Mouse (Mus musculus) hindbrain, embryonic 10.5 days (tissue): ENCODE results near the gene Cmtm6. TPM values are rescaled to one million over a fixed set of nuclear protein-coding genes. Genes with fewer than 3 reads are reported as not detected.

Source experiments
- DNase-seq: peaks from one replicate; pipeline ENCODE4 v3.0.0-alpha.2; 2017; ENCODE audit warnings: low spot score
- H3K27ac ChIP-seq: fragments of 300-500 bp; sonication (generic); 2 replicates; pipeline ENCODE4 v1.5.1; 2016; ENCODE audit warnings: mild to moderate bottlenecking, moderate library complexity
- H3K27me3 ChIP-seq: fragments of 300-500 bp; sonication (generic); 2 replicates; pipeline ENCODE4 v1.6.1; 2016; ENCODE audit warnings: mild to moderate bottlenecking; ENCODE audit not compliant: poor library complexity, insufficient read depth, severe bottlenecking
- H3K36me3 ChIP-seq: fragments of 300-500 bp; sonication (generic); 2 replicates; pipeline ENCODE4 v1.6.1; 2016; ENCODE audit warnings: mild to moderate bottlenecking, moderate library complexity
- H3K4me1 ChIP-seq: fragments of 300-500 bp; sonication (generic); replicated peaks from 2 replicates; pipeline ENCODE4 v1.6.1; 2016; ENCODE audit warnings: mild to moderate bottlenecking
- H3K4me3 ChIP-seq: fragments of 300-500 bp; sonication (generic); 2 replicates; pipeline ENCODE4 v1.5.1; 2016; ENCODE audit warnings: mild to moderate bottlenecking, moderate library complexity
- H3K9me3 ChIP-seq: fragments of 300-500 bp; sonication (generic); 2 replicates; pipeline ENCODE4 v1.6.1; 2016; ENCODE audit warnings: mild to moderate bottlenecking, moderate library complexity
- WGBS: fragments of 180-500 bp; shearing (Covaris S2); methylation state at CpG from one replicate; pipeline ENCODE4 v1.1.7; 2016; 5-methylcytosine and 5-hydroxymethylcytosine counted together
- polyA plus RNA-seq: library from polyadenylated mRNA; unstranded; fragments of >200 nt; fragmentation: Nextera tagmentation; extraction: Ambion mirVana; gene quantifications from 2 replicates; pipeline ENCODE4 v1.2.1, GENCODE M21; 2016

The Cmtm6 gene
- polyA plus RNA-seq, 1 experiment from 2014 or later = 23.8 TPM

- H3K4me1 ChIP-seq = peaks cover 46% of the 10 kb centered on the region
- no peak for DNase-seq
- H3K36me3 ChIP-seq = peaks cover 9% of the 10 kb centered on the region
- no peak overlapping the region for H3K4me3 ChIP-seq
- H3K27ac ChIP-seq = no peak overlapping the region
- no peaks in the 10 kb centered on the region for H3K9me3 ChIP-seq
- WGBS = 92% methylated on average over 7 of the region's 7 CpGs
- 0 out of 2 replicates have a peak, but pooled peaks cover 4% of the 10 kb centered on the region for H3K27me3 ChIP-seq
Observed at GRCm38 (mm10) chr9:114778877-114779276, 48.0 kb downstream of the Cmtm6 start.

- DNase-seq = peak; percentile 55
- Histone ChIP-seq H3K9me3 (no peaks in the 10 kb centered on the region), H3K4me3 (peak overlapping the region; percentile 71), H3K27me3 (0 out of 2 replicates have a peak, but pooled peaks cover 4% of the 10 kb centered on the region), H3K4me1 (peaks cover 48% of the 10 kb centered on the region), H3K36me3 (0 out of 2 replicates have a peak, but pooled peaks cover 6% of the 10 kb centered on the region), H3K27ac (peak overlapping the region; percentile 93)
- WGBS = 39% methylated on average over 23 of the region's 23 CpGs
Observed at GRCm38 (mm10) chr9:114779984-114780745, 49.2 kb downstream of the Cmtm6 start.

DNA sequence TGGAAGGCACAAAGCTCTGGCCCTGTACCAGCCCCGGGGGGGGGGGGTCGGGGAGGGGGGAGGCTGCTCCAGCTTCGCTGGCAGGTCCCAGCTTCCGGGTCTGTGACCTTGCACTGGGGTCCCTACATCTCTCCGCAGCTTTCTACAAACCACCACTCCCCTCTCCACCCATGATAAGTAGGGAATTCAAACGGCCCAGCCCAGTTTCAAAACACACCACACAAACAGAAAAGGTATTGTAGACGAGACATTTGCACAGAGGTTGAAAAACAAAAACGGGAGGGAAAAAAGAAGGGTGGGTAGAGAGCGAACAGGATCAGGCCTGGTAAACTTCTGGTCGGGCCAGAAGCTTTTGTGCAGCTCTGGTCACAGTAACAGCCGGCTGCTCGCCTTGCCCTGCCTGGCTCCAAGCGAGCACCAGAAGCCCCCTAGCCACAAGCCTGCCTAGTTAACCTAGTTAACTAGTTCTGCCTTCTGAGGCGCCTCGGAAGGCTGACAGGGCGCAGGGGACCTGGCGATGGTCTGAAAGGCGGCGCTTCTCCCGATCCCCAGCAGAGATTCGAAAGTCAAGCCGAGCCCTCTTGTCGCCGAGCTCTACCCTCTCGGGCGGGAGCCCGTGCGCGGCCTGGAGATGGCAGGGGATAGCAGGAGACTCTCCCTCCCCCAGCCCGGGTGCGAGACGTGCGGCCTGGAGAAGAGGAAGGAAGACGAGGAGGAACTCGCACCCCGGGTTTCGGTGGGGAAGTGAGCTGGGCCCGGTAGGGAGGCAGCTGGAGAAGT is 50.0 kb downstream of the Cmtm6 start:
- Histone ChIP-seq H3K27ac (peak overlapping the region; percentile 93), H3K4me1 (peaks cover 49% of the 10 kb centered on the region), H3K4me3 (peak overlapping the region; percentile 71), H3K9me3 (no peaks in the 10 kb centered on the region), H3K36me3 (0 out of 2 replicates have a peak, but pooled peaks cover 6% of the 10 kb centered on the region), H3K27me3 (0 out of 2 replicates have a peak, but pooled peaks cover 4% of the 10 kb centered on the region)
- under 1% methylated on average over 38 of the region's 38 CpGs for WGBS
- peak; percentile 70 for DNase-seq

GRCm38 (mm10) chr9:114781526-114782212 is 50.8 kb downstream of the Cmtm6 start, which contains the start of gene Cmtm7:
TSS of gene Cmtm7 (minus strand) at chr9:114781856.
- H3K9me3 ChIP-seq = 0 out of 2 replicates have a peak, but pooled peaks cover under 1% of the 10 kb centered on the region
- WGBS = 1% methylated on average over 54 of the region's 54 CpGs
- 0 out of 2 replicates have a peak, but pooled peaks cover 6% of the 10 kb centered on the region for H3K36me3 ChIP-seq

DNA sequence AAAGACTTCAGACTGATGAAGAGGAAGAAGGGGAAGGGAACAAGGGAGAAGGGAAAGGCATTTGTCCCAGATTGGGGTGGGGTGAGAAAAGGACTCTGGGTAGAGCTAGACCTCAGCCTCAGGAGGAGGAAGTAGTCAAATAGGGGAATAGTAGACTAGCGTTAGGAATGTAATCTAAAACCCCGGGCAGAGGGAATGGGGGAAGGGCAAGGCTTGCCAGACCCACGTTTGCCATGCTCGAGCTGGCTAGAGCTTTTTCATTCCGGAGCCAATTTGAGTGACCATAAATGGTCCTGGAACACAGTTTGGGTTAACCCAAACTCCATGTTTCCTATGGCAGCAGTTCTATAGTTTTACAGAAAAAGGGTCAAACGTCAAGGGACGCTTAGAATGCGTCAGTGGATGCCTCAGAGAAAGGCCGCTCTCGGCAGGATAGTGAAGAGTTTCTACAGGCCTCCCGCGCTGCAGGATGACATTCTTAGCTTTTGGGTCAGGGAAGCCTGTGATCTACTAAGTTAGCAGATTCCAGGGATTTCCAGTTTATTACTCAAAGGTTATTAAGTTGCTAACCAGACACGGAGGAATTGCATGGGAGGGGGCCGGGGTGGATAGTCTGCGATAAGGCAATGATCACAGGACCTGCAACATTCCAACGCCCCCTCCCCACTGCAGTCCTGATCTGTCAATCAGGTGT is 54.7 kb downstream of the Cmtm6 start:
- H3K27ac ChIP-seq = peak overlapping the region; percentile 84

More at GRCm38 (mm10) chr9:114781526-114782212, 50.8 kb downstream of the Cmtm6 start, which contains the start of gene Cmtm7:
- peaks cover 43% of the 10 kb centered on the region for H3K4me1 ChIP-seq
- peak within 1 kb of the TSS; percentile 93 for H3K27ac ChIP-seq
- 0 out of 2 replicates have a peak, but pooled peaks cover 4% of the 10 kb centered on the region for H3K27me3 ChIP-seq
- DNase-seq = peak; percentile 84
- H3K4me3 ChIP-seq = peak within 1 kb of the TSS; percentile 71

GRCm38 (mm10) chr9:114787134-114787533 is 56.2 kb downstream of the Cmtm6 start:
- H3K4me3 ChIP-seq = no peak overlapping the region
- 0 out of 2 replicates have a peak, but pooled peaks cover 4% of the 10 kb centered on the region for H3K27me3 ChIP-seq
- no peak for DNase-seq
- H3K4me1 ChIP-seq = peaks cover 19% of the 10 kb centered on the region
- no peak overlapping the region for H3K27ac ChIP-seq
- H3K36me3 ChIP-seq = peaks cover 10% of the 10 kb centered on the region; the same call in 1 of the 2 replicates
- WGBS = 97% methylated on average over 5 of the region's 5 CpGs
- 0 out of 2 replicates have a peak, but pooled peaks cover 5% of the 10 kb centered on the region for H3K9me3 ChIP-seq

More for the DNA sequence above, 54.7 kb downstream of the Cmtm6 start:
- H3K36me3 ChIP-seq = peaks cover 10% of the 10 kb centered on the region; the same call in 1 of the 2 replicates
- 0 out of 2 replicates have a peak, but pooled peaks cover 4% of the 10 kb centered on the region for H3K27me3 ChIP-seq
- H3K4me1 ChIP-seq = peaks cover 29% of the 10 kb centered on the region
- H3K4me3 ChIP-seq = peak overlapping the region; percentile 23; the same call in 1 of the 2 replicates
- H3K9me3 ChIP-seq = 0 out of 2 replicates have a peak, but pooled peaks cover 5% of the 10 kb centered on the region
- peak; percentile 67 for DNase-seq
- WGBS = 10% methylated on average over 16 of the region's 16 CpGs

- 0 out of 2 replicates have a peak, but pooled peaks cover 4% of the 10 kb centered on the region for H3K27me3 ChIP-seq
- peaks cover 19% of the 10 kb centered on the region for H3K4me1 ChIP-seq
- H3K4me3 ChIP-seq = no peak overlapping the region
- DNase-seq = no peak
- 0 out of 2 replicates have a peak, but pooled peaks cover 5% of the 10 kb centered on the region for H3K9me3 ChIP-seq
- 90% methylated on average over 7 of the region's 7 CpGs for WGBS
- H3K36me3 ChIP-seq = peaks cover 10% of the 10 kb centered on the region; the same call in 1 of the 2 replicates
- no peak overlapping the region for H3K27ac ChIP-seq
Observed at GRCm38 (mm10) chr9:114787716-114788115, 56.8 kb downstream of the Cmtm6 start.

DNA sequence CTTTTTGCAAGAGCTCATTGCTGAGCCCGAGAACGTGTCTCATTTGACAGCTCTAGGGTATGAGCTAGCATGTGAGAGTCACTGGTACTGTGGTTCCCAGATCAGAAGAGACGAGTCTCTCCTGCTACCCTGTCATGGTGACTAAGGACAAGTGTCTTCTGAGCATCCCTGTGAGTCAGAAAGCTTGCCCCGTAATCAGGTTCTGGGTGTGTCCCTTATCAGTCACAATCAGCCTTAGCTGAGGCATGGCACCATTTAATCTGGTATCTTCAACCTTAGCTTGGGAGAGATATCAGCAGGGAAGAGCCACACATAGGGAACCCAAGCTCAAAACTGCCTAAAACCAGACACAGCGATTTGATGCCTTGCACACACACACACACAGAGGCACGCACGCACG is 57.8 kb downstream of the Cmtm6 start:
- Histone ChIP-seq H3K4me3 (no peak overlapping the region), H3K36me3 (peaks cover 10% of the 10 kb centered on the region; the same call in 1 of the 2 replicates), H3K27me3 (0 out of 2 replicates have a peak, but pooled peaks cover under 1% of the 10 kb centered on the region), H3K4me1 (peaks cover 19% of the 10 kb centered on the region), H3K9me3 (0 out of 2 replicates have a peak, but pooled peaks cover 5% of the 10 kb centered on the region), H3K27ac (no peak overlapping the region)
- DNase-seq = no peak
- 92% methylated on average over 8 of the region's 8 CpGs for WGBS

DNA sequence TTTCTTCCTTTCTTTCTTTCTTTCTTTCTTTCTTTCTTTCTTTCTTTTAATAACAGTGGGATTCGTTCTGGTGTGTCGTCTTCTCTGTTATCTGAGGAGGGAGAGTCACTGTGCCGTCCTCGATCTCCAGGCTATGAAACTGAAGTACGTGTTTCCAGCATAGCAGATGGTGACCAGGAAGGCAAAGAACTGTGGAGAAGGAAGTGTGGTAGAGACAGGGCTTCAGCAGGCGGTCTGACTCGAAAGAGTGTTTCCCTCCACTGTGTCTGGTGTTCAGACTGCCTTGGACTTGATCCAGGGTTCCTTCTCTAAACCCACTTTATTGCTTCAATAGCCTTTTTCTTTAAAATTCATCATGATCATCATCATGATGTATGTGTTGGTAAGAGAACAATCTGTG is 58.6 kb downstream of the Cmtm6 start:
- peaks cover 27% of the 10 kb centered on the region for H3K4me1 ChIP-seq
- DNase-seq = no peak
- peaks cover 10% of the 10 kb centered on the region; the same call in 1 of the 2 replicates for H3K36me3 ChIP-seq
- H3K9me3 ChIP-seq = 0 out of 2 replicates have a peak, but pooled peaks cover 5% of the 10 kb centered on the region
- no peak overlapping the region for H3K4me3 ChIP-seq
- 87% methylated on average over 7 of the region's 7 CpGs for WGBS
- H3K27ac ChIP-seq = no peak overlapping the region
- H3K27me3 ChIP-seq = no peaks in the 10 kb centered on the region

DNA sequence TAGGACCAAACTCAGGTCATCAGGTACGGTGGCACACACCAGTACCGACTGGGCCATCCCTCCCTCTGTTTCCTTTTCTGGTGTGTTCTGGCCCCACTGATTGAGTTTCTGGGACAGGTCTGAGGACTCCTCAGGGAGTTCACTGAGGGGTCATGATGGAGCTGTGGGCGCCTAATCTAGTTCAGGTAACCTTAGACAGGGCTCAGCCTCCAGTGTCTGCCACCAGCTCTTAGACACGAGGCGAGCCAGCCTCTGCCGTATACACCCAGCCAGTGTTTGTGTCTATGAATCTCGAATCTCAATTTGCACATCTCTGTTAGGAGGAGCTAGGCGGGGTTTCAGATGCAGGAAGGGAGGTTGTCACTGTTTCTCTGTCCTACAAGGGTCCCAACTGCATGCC is 59.1 kb downstream of the Cmtm6 start:
- 83% methylated on average over 8 of the region's 8 CpGs for WGBS
- DNase-seq = no peak
- H3K4me1 ChIP-seq = peaks cover 25% of the 10 kb centered on the region
- H3K36me3 ChIP-seq = peaks cover 10% of the 10 kb centered on the region; the same call in 1 of the 2 replicates
- no peak overlapping the region for H3K27ac ChIP-seq
- H3K4me3 ChIP-seq = no peak overlapping the region
- 0 out of 2 replicates have a peak, but pooled peaks cover 5% of the 10 kb centered on the region for H3K9me3 ChIP-seq
- no peaks in the 10 kb centered on the region for H3K27me3 ChIP-seq

- 87% methylated on average over 9 of the region's 9 CpGs for WGBS
- DNase-seq = no peak
- Histone ChIP-seq H3K36me3 (no peaks in the 10 kb centered on the region), H3K9me3 (no peaks in the 10 kb centered on the region), H3K27ac (no peak overlapping the region; the same call in 1 of the 2 replicates), H3K27me3 (no peaks in the 10 kb centered on the region), H3K4me1 (peaks cover 50% of the 10 kb centered on the region), H3K4me3 (no peak overlapping the region)
Observed at GRCm38 (mm10) chr9:114793764-114794295, 62.9 kb downstream of the Cmtm6 start.
